Mouse (Mus musculus): Measurements from ENCODE around the gene Ltb.
"Not testable (repeated sequence)": the region's sequence is repeated elsewhere in the genome, so short reads cannot be mapped to it uniquely, and the experiment has no call there.

The Ltb gene

GRCm38 (mm10) chr17:35232043-35232442 lies 37.8 kb downstream of the Ltb start:
- DNase-seq = peak; percentile 69

- DNase-seq = no peak
These were observed 38.4 kb downstream of the Ltb start for GRCm38 (mm10) chr17:35232659-35233058.

- no peak for DNase-seq
These were observed 39.1 kb downstream of the Ltb start, which contains the start of gene Atp6v1g2 for GRCm38 (mm10) chr17:35233114-35233980. Gene Atp6v1g2 (plus strand): TSS chr17:35233660.

GRCm38 (mm10) chr17:35234090-35234489 lies 39.9 kb downstream of the Ltb start:
- DNase-seq = not testable (repeated sequence)

GRCm38 (mm10) chr17:35234903-35235302 lies 40.7 kb downstream of the Ltb start:
- DNase-seq = peak; percentile 36

GRCm38 (mm10) chr17:35235614-35236389 lies 41.6 kb downstream of the Ltb start, which contains the start of gene Nfkbil1:
Gene Nfkbil1 (minus strand): TSS chr17:35235792.
- peak; percentile 92 for DNase-seq

- DNase-seq = peak; percentile 90
These were observed 42.1 kb downstream of the Ltb start for GRCm38 (mm10) chr17:35236390-35236746.

GRCm38 (mm10) chr17:35236996-35237395 lies 42.8 kb downstream of the Ltb start:
- DNase-seq = no peak

- DNase-seq = no peak
These were observed 43.3 kb downstream of the Ltb start for GRCm38 (mm10) chr17:35237504-35237903.

GRCm38 (mm10) chr17:35239700-35240099 lies 45.5 kb downstream of the Ltb start:
- no peak for DNase-seq

GRCm38 (mm10) chr17:35240384-35241304 lies 46.4 kb downstream of the Ltb start:
- DNase-seq = peak; percentile 69

- DNase-seq = peak; percentile 96
These were observed 47.2 kb downstream of the Ltb start, which contains the start of gene Ddx39b for GRCm38 (mm10) chr17:35241305-35242014. Gene Ddx39b (plus strand): TSS chr17:35241746.

- peak; percentile 45 for DNase-seq
These were observed 48.0 kb downstream of the Ltb start for GRCm38 (mm10) chr17:35242015-35242941.

- peak; percentile 55 for DNase-seq
These were observed 48.8 kb downstream of the Ltb start for GRCm38 (mm10) chr17:35243086-35243485.

- peak; percentile 58 for DNase-seq
These were observed 50.8 kb downstream of the Ltb start for GRCm38 (mm10) chr17:35244999-35245398.
